Mouse (Mus musculus) embryonic facial prominence, embryonic 15.5 days (tissue): ENCODE measurements around the gene Mc3r. TPM values are rescaled to one million over a fixed set of nuclear protein-coding genes. Genes with fewer than 3 reads are reported as not detected.

Experiments
- ATAC-seq: fragments of 200-750 bp; cut with Nextera tagmentation; 2 replicates; pipeline ENCODE4 v1.8.0; 2017; ENCODE audit warnings: low read depth, moderate TSS enrichment; ENCODE audit not compliant: insufficient number of reproducible peaks, low FRiP score, low TSS enrichment
- H3K27ac ChIP-seq: fragments of 300-500 bp; sonication (generic); replicated peaks from 2 replicates; pipeline ENCODE4 v1.5.1; 2015; ENCODE audit warnings: mild to moderate bottlenecking, inconsistent platforms
- H3K27me3 ChIP-seq: fragments of 300-500 bp; sonication (generic); 2 replicates; pipeline ENCODE4 v1.6.1; 2015; ENCODE audit warnings: inconsistent platforms
- H3K36me3 ChIP-seq: fragments of 300-500 bp; sonication (generic); 2 replicates; pipeline ENCODE4 v1.6.1; 2015; ENCODE audit warnings: mild to moderate bottlenecking, inconsistent platforms
- H3K4me1 ChIP-seq: fragments of 300-500 bp; sonication (generic); 2 replicates; pipeline ENCODE4 v1.6.1; 2015; ENCODE audit warnings: inconsistent platforms
- H3K4me2 ChIP-seq: fragments of 300-500 bp; sonication (generic); replicated peaks from 2 replicates; pipeline ENCODE4 v1.6.1; 2015; ENCODE audit warnings: mild to moderate bottlenecking, inconsistent platforms
- H3K4me3 ChIP-seq: fragments of 300-500 bp; sonication (generic); replicated peaks from 2 replicates; pipeline ENCODE4 v1.5.1; 2015; ENCODE audit warnings: mild to moderate bottlenecking, inconsistent platforms
- H3K9ac ChIP-seq: fragments of 300-500 bp; sonication (generic); 2 replicates; pipeline ENCODE4 v1.6.1; 2015; ENCODE audit warnings: inconsistent platforms
- H3K9me3 ChIP-seq: fragments of 300-500 bp; sonication (generic); replicated peaks from 2 replicates; pipeline ENCODE4 v1.6.1; 2016; ENCODE audit warnings: inconsistent platforms
- WGBS: fragments of 180-500 bp; shearing (Covaris S2); methylation state at CpG from one replicate; pipeline ENCODE4 v1.1.7; 2015; 5-methylcytosine and 5-hydroxymethylcytosine counted together
- polyA plus RNA-seq: library from polyadenylated mRNA; unstranded; fragments of >200 nt; fragmentation: Nextera tagmentation; extraction: Ambion mirVana; gene quantifications from 2 replicates; pipeline ENCODE4 v1.2.1, GENCODE M21; 2015

The Mc3r gene
- polyA plus RNA-seq, 1 experiment from 2014 or later: not detected

GRCm38 (mm10) chr2:172299126-172299921 is 51.0 kb downstream of the Mc3r start:
- WGBS: 8% methylated on average over 14 of the region's 14 CpGs
- Histone ChIP-seq H3K27ac (no peak overlapping the region), H3K4me2 (no peak overlapping the region), H3K4me3 (no peak overlapping the region), H3K36me3 (no peaks in the 10 kb centered on the region), H3K27me3 (no peaks in the 10 kb centered on the region), H3K4me1 (0 out of 2 replicates have a peak, but pooled peaks cover 8% of the 10 kb centered on the region), H3K9ac (no peak overlapping the region), H3K9me3 (no peaks in the 10 kb centered on the region)
- ATAC-seq: no peak

Other genes with a start within 250 kb of the Mc3r start
- gene Cbln4, start 205.0 kb upstream of the Mc3r start, polyA plus RNA-seq: 1.1 and 1.8 TPM in 2 replicates
- 19.0 and 21.3 TPM in 2 replicates for gene Fam210b, start 97.1 kb downstream of the Mc3r start, polyA plus RNA-seq
- gene Aurka, start 122.0 kb downstream of the Mc3r start, polyA plus RNA-seq: 76.0 and 84.8 TPM in 2 replicates
- 31.7 and 38.0 TPM in 2 replicates for gene Cstf1, start 122.2 kb downstream of the Mc3r start, polyA plus RNA-seq
- gene Cass4, start 145.3 kb downstream of the Mc3r start, polyA plus RNA-seq: 0.79 and 1.1 TPM in 2 replicates
- gene Rtf2, start 192.1 kb downstream of the Mc3r start, polyA plus RNA-seq: 75.8 and 79.2 TPM in 2 replicates
- 1.9 and 2.1 TPM in 2 replicates for gene Gcnt7, start 210.1 kb downstream of the Mc3r start, polyA plus RNA-seq
- 0.25 TPM in 1 of 2 replicates, not detected in the other for gene Fam209, start 224.0 kb downstream of the Mc3r start, polyA plus RNA-seq